Mouse (Mus musculus): ENCODE results near the gene Olfr1354. TPM values are rescaled to one million over a fixed set of nuclear protein-coding genes. Genes with fewer than 3 reads are reported as not detected.

Gene Olfr1354
- polyA plus RNA-seq (2017; shearing (Covaris generic)), result not detected

GRCm38 (mm10) chr10:78912871-78913270 is at the start of gene Olfr1354:
TSS of gene Olfr1354 (plus strand) at chr10:78913171.

GRCm38 (mm10) chr10:78875240-78875639 is 37.7 kb upstream of the Olfr1354 start, which contains the start of gene Olfr1355:
TSS of gene Olfr1355 (plus strand) at chr10:78875540.

GRCm38 (mm10) chr10:78950336-78950735 is 37.4 kb downstream of the Olfr1354 start, which contains the start of gene Olfr8:
TSS of gene Olfr8 (plus strand) at chr10:78950636.

GRCm38 (mm10) chr10:78963009-78963408 is 50.0 kb downstream of the Olfr1354 start, which contains the start of gene Olfr1353:
TSS of gene Olfr1353 (plus strand) at chr10:78963309.

Other genes with a start within 250 kb of the Olfr1354 start
- not detected for gene Casp14, start 194.9 kb upstream of the Olfr1354 start, polyA plus RNA-seq (2017; shearing (Covaris generic))
- gene Ccdc105, start 160.1 kb upstream of the Olfr1354 start, polyA plus RNA-seq (2017; shearing (Covaris generic)), result not detected
- not detected for gene Slc1a6, start 132.7 kb upstream of the Olfr1354 start, polyA plus RNA-seq (2017; shearing (Covaris generic))
- gene Olfr1356, start 61.0 kb upstream of the Olfr1354 start, polyA plus RNA-seq (2017; shearing (Covaris generic)), result 0.40 TPM
- gene Olfr1355, start 37.6 kb upstream of the Olfr1354 start, polyA plus RNA-seq (2017; shearing (Covaris generic)), result not detected
- not detected for gene Olfr8, start 37.5 kb downstream of the Olfr1354 start, polyA plus RNA-seq (2017; shearing (Covaris generic))
- not detected for gene Olfr1353, start 50.1 kb downstream of the Olfr1354 start, polyA plus RNA-seq (2017; shearing (Covaris generic))
- gene Olfr1352, start 67.9 kb downstream of the Olfr1354 start, polyA plus RNA-seq (2017; shearing (Covaris generic)), result not detected
- gene Olfr1351, start 99.3 kb downstream of the Olfr1354 start, polyA plus RNA-seq (2017; shearing (Covaris generic)), result not detected
- gene Olfr57, start 115.6 kb downstream of the Olfr1354 start, polyA plus RNA-seq (2017; shearing (Covaris generic)), result not detected
- gene 2610008E11Rik, start 184.4 kb downstream of the Olfr1354 start, polyA plus RNA-seq (2017; shearing (Covaris generic)), result 15.7 TPM
- gene Vmn2r80, start 235.6 kb downstream of the Olfr1354 start, polyA plus RNA-seq (2017; shearing (Covaris generic)), result not detected

Measured in effector memory CD4-positive, alpha-beta T cell, adult 5 months (primary cell).